Mouse (Mus musculus) stomach, postnatal 0 days (tissue): ENCODE results near the gene Ccdc130.
A peak's percentile ranks its signal among the peaks of the same experiment; 100 is the strongest.

Experiments
- CTCF ChIP-seq: IDR thresholded peaks from 2 replicates; pipeline ENCODE4 v1.5.1; 2016; ENCODE audit warnings: antibody characterized with exemption, low read depth, mild to moderate bottlenecking, moderate library complexity
- EP300 ChIP-seq: optimal IDR thresholded peaks from 2 replicates; pipeline ENCODE3; 2016; ENCODE audit warnings: antibody characterized with exemption

DNA sequence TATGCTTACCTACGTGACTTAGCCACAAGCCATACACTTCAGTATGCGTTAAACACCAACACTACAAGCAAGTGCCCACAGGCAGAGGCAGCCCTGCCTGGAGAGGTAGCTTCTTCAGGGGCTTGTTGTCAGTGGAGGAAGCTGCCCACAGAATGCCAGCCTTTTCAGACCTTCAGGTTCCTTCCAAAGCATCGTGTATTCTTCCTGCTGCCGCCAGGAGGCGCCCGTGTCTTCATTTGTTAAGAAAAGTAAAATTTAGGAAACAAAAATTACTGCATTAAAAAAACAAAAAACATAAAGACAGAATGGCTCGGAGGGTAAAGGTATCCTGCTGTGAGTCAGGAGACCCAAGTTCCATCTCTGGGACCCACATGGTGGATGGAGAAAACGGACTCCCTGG lies 21.5 kb upstream of the Ccdc130 start:
- TF ChIP-seq EP300, result no peak
- peak; percentile 84 for TF ChIP-seq CTCF
